Mouse (Mus musculus) limb, embryonic 11.5 days (tissue): ENCODE data around the gene Gm26741. TPM values are rescaled to one million over a fixed set of nuclear protein-coding genes. Genes with fewer than 3 reads are reported as not detected.

Experiments
- ATAC-seq: fragments of 200-750 bp; cut with Nextera tagmentation; 2 replicates; pipeline ENCODE4 v1.8.0; 2017; ENCODE audit warnings: low read depth; ENCODE audit not compliant: insufficient number of reproducible peaks, low FRiP score, low TSS enrichment
- DNase-seq: peaks from one replicate; pipeline ENCODE4 v3.0.0-alpha.2; 2015; ENCODE audit warnings: low spot score
- H3K27ac ChIP-seq: fragments of 300-500 bp; sonication (generic); replicated peaks from 2 replicates; pipeline ENCODE4 v1.5.1; 2014; ENCODE audit warnings: low read depth, mild to moderate bottlenecking, low read length
- H3K27me3 ChIP-seq: fragments of 300-500 bp; sonication (generic); 2 replicates; pipeline ENCODE4 v1.6.1; 2014; ENCODE audit warnings: mild to moderate bottlenecking, low read length, mixed read lengths; ENCODE audit not compliant: control insufficient read depth, insufficient read depth
- H3K36me3 ChIP-seq: fragments of 300-500 bp; sonication (generic); 2 replicates; pipeline ENCODE4 v1.6.1; 2014; ENCODE audit warnings: mild to moderate bottlenecking, low read length, moderate library complexity, mixed read lengths; ENCODE audit not compliant: control insufficient read depth, insufficient read depth
- H3K4me1 ChIP-seq: fragments of 300-500 bp; sonication (generic); 2 replicates; pipeline ENCODE4 v1.6.1; 2014; ENCODE audit warnings: low read length, mixed read lengths; ENCODE audit not compliant: control insufficient read depth, insufficient read depth
- H3K4me2 ChIP-seq: fragments of 300-500 bp; sonication (generic); 2 replicates; pipeline ENCODE4 v1.6.1; 2014; ENCODE audit warnings: low read depth, mild to moderate bottlenecking, moderate library complexity; ENCODE audit not compliant: severe bottlenecking
- H3K4me3 ChIP-seq: fragments of 300-500 bp; sonication (generic); 2 replicates; pipeline ENCODE4 v1.5.1; 2014; ENCODE audit warnings: low read depth, low read length
- H3K9ac ChIP-seq: fragments of 300-500 bp; sonication (generic); 2 replicates; pipeline ENCODE4 v1.6.1; 2014; ENCODE audit warnings: mild to moderate bottlenecking, low read length
- H3K9me3 ChIP-seq: fragments of 300-500 bp; sonication (generic); 2 replicates; pipeline ENCODE4 v1.6.1; 2016; ENCODE audit warnings: low read length; ENCODE audit not compliant: control insufficient read depth
- WGBS: fragments of 180-500 bp; shearing (Covaris S2); extraction: QIAGEN DNeasy Blood & Tissue Kit; methylation state at CpG from one replicate; pipeline ENCODE4 v1.1.7; 2014; 5-methylcytosine and 5-hydroxymethylcytosine counted together
- polyA plus RNA-seq: library from polyadenylated mRNA; unstranded; fragments of >200 nt; fragmentation: Nextera tagmentation; extraction: Ambion mirVana; gene quantifications from 2 replicates; pipeline ENCODE4 v1.2.1, GENCODE M21; 2014

Gene Gm26741
- polyA plus RNA-seq, 1 experiment from 2014 or later = not detected

- no peak for DNase-seq
- H3K27me3 ChIP-seq = no peaks in the 10 kb centered on the region
- no peak overlapping the region for H3K9ac ChIP-seq
- no peaks in the 10 kb centered on the region for H3K4me1 ChIP-seq
- H3K4me2 ChIP-seq = no peak overlapping the region
- H3K4me3 ChIP-seq = no peak overlapping the region
- no peak overlapping the region for H3K27ac ChIP-seq
- no peak for ATAC-seq
- 85% methylated on average over 2 of the region's 2 CpGs for WGBS
- no peaks in the 10 kb centered on the region for H3K9me3 ChIP-seq
- no peaks in the 10 kb centered on the region for H3K36me3 ChIP-seq
These were observed 40.1 kb downstream of the Gm26741 start for GRCm38 (mm10) chr10:52398715-52399114.

DNA sequence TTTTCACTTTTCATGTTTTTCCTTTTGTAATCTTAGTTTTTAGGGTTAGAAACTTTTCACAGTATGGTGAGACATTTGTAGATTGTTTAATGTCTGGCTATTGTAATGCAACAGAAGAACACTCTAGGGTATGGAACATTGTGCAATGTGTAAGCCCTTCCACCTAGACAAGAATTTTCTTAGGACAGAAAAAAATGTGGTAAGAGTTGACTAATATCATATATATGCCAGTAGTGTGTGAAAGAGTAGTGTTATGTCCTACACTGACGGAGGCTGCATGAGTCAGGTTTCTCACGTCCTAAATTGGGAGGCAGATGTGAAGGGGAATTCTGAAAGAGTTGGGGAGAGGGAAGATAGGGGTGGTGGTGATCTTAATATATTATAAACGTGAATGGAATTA, 41.2 kb downstream of the Gm26741 start:
- no peak for ATAC-seq
- Histone ChIP-seq H3K9ac (no peak overlapping the region), H3K36me3 (no peaks in the 10 kb centered on the region), H3K4me1 (no peaks in the 10 kb centered on the region), H3K27ac (no peak overlapping the region), H3K27me3 (no peaks in the 10 kb centered on the region), H3K4me2 (no peak overlapping the region), H3K4me3 (no peak overlapping the region), H3K9me3 (no peaks in the 10 kb centered on the region)
- WGBS = 71% methylated on average over 3 of the region's 3 CpGs
- no peak for DNase-seq

- DNase-seq (no peak), ATAC-seq (no peak)
- 86% methylated on average over 13 of the region's 13 CpGs for WGBS
- H3K4me3 ChIP-seq = no peak overlapping the region
- H3K9me3 ChIP-seq = no peaks in the 10 kb centered on the region
- H3K27me3 ChIP-seq = no peaks in the 10 kb centered on the region
- no peaks in the 10 kb centered on the region for H3K4me1 ChIP-seq
- no peak overlapping the region for H3K4me2 ChIP-seq
- no peak overlapping the region for H3K27ac ChIP-seq
- no peak overlapping the region for H3K9ac ChIP-seq
- H3K36me3 ChIP-seq = no peaks in the 10 kb centered on the region
These were observed 46.6 kb downstream of the Gm26741 start for GRCm38 (mm10) chr10:52405160-52405559.

DNA sequence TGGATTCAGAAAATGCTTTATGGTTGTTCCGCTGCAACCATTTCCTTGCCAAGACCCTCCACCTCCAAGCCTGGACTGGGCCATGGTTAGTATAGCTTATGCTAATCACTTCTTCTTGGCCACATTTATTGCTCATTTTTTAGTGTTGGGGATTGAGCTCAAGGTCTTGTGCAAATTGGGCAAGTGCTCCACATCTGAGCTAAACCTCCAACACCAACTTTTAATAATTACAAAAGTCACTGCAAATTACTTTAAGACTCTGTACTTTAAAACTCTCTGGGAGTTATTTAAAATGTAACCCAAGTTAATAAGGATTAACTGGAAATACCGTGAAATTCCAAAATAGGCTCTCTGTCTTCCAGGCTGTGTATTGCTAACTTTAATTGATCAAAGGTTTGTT, 49.0 kb downstream of the Gm26741 start:
- Histone ChIP-seq H3K27me3 (no peaks in the 10 kb centered on the region), H3K4me1 (no peaks in the 10 kb centered on the region), H3K4me2 (no peak overlapping the region), H3K9me3 (no peaks in the 10 kb centered on the region), H3K36me3 (no peaks in the 10 kb centered on the region), H3K27ac (no peak overlapping the region), H3K4me3 (no peak overlapping the region), H3K9ac (no peak overlapping the region)
- ATAC-seq (no peak), DNase-seq (no peak)
- WGBS = 92% methylated on average over 2 of the region's 2 CpGs

Other genes with a start within 250 kb of the Gm26741 start
- gene Ros1, start 163.5 kb upstream of the Gm26741 start, polyA plus RNA-seq = not detected in 2 replicates
- gene Dcbld1, start 125.1 kb upstream of the Gm26741 start, polyA plus RNA-seq = 21.9 and 26.4 TPM in 2 replicates
- 15.8 and 16.2 TPM in 2 replicates for gene Gopc, start 23.4 kb downstream of the Gm26741 start, polyA plus RNA-seq
- gene Nepn, start 30.2 kb downstream of the Gm26741 start, polyA plus RNA-seq = not detected in 2 replicates
- gene Nus1, start 58.8 kb downstream of the Gm26741 start, polyA plus RNA-seq = 15.7 and 19.2 TPM in 2 replicates